Mouse (Mus musculus): ENCODE measurements around the gene Ugt2b5. TPM values are rescaled to one million over a fixed set of nuclear protein-coding genes. Genes with fewer than 3 reads are reported as not detected.
"Not testable (repeated sequence)": the region's sequence is repeated elsewhere in the genome, so short reads cannot be mapped to it uniquely, and the experiment has no call there.

Gene Ugt2b5
- polyA plus RNA-seq (2014; fragmentation: Nextera tagmentation; extraction: Ambion mirVana) = 7.8 and 9.5 TPM in 2 replicates

DNA sequence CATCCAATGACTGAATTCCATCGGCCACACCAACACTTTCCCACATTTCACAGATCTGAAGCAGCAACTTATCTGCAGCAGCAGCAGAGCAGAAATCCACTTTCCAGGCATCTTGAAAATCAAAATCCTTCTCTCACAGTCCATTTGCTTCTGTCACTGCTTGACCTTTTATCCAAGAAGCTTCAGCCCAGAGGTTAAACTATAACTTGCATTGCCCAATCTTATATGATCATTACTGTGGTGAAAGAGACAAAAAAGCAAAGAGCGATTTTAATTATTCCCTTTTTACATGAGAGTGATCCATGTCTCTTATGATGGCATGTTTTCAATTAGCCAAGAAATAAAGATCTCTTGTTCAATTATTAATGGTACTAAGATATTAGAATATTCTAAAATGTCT, at the start of gene Ugt2b5:
Ugt2b5 (minus strand) TSS at position 123 of the 400 bp plus-strand sequence.
- ATAC-seq (replicated peaks; ENCODE audit: low FRiP score, low TSS enrichment, low read depth); H3K36me3 ChIP-seq (ENCODE audit: control insufficient read depth, insufficient read depth, low read length): not testable (repeated sequence)
- 91% methylated on average over 1 of the region's 2 CpGs for WGBS

DNA sequence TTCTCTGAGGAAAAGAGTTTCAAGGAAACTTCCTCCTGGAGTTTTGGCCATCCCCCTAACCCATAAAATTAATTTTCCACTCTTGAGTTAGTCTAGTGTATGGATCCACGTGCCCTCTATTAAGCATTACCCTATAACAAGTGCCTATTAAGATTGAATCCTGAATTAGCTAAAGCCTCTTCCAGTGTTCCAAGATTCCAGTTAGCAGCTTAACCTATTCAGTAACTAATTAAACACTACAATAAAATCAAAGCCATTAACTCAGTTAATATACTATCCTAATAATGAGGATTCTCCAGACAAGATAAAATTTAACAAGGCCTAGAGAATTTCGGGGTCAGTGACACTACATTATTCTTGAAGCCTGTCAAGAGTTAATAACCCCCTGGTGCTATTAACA, 35.7 kb upstream of the Ugt2b5 start:
- not testable (repeated sequence) for H3K27ac ChIP-seq (ENCODE audit: low read depth); H3K4me3 ChIP-seq (ENCODE audit: low read depth, low read length); H3K9me3 ChIP-seq (ENCODE audit: control insufficient read depth, low read length); H3K27me3 ChIP-seq (replicated peaks; ENCODE audit: control insufficient read depth, insufficient read depth, low read length); H3K9ac ChIP-seq (ENCODE audit: low read length); ATAC-seq (replicated peaks; ENCODE audit: low FRiP score, low TSS enrichment, low read depth); H3K4me1 ChIP-seq (replicated peaks; ENCODE audit: control insufficient read depth, insufficient read depth, low read length); DNase-seq (ENCODE audit: low spot score); H3K36me3 ChIP-seq (ENCODE audit: control insufficient read depth, insufficient read depth, low read length); H3K4me2 ChIP-seq (ENCODE audit: low read length)
- WGBS = 66% methylated on average over 2 of the region's 2 CpGs

More for the DNA sequence above, at the start of gene Ugt2b5:
- not testable (repeated sequence) for H3K4me1 ChIP-seq (replicated peaks; ENCODE audit: control insufficient read depth, insufficient read depth, low read length); H3K27ac ChIP-seq (ENCODE audit: low read depth); H3K27me3 ChIP-seq (replicated peaks; ENCODE audit: control insufficient read depth, insufficient read depth, low read length); H3K9me3 ChIP-seq (ENCODE audit: control insufficient read depth, low read length); H3K4me2 ChIP-seq (ENCODE audit: low read length); H3K9ac ChIP-seq (ENCODE audit: low read length); H3K4me3 ChIP-seq (ENCODE audit: low read depth, low read length); DNase-seq (ENCODE audit: low spot score)

- DNase-seq (ENCODE audit: low spot score) = no peak
These were observed 34.6 kb upstream of the Ugt2b5 start for GRCm38 (mm10) chr5:87174671-87175070.

DNA sequence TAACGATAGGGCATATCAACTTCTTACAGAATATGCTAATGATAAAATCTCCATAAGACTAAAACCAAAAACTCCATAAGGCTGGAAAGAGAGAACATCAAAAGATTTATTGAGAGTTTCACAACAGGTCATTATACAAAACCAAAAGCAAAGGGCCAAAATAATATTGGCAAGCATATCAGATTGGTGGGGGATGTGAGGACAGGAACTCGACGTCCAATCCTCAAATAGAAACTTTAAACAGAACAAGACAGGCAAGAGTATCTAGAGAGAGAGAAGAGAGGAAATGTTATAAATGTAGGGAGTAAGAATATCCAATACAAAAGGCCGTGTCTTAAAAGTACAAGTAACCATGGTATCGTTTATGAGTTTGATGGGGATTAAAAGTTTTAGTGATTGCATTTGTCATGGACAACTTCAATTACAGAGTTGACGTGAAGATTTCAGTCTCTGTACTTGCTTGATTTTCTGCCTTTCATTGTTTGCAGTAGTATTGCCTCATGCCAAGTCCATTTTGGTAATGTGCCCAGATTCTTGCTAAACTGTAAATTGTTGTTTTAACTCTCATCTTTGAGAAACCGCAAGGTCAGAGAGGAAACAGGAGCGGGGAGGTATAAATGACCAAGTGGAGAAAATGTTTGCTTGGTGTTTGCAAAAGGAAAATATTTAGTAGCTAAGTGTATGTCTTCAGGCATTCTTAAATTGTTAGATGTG, 7.8 kb upstream of the Ugt2b5 start:
- Histone ChIP-seq H3K36me3 (ENCODE audit: control insufficient read depth, insufficient read depth, low read length) (no peaks in the 10 kb centered on the region), H3K9me3 (ENCODE audit: control insufficient read depth, low read length) (no peaks in the 10 kb centered on the region), H3K4me1 (replicated peaks; ENCODE audit: control insufficient read depth, insufficient read depth, low read length) (no peaks in the 10 kb centered on the region), H3K9ac (ENCODE audit: low read length) (no peak overlapping the region), H3K27me3 (replicated peaks; ENCODE audit: control insufficient read depth, insufficient read depth, low read length) (no peaks in the 10 kb centered on the region), H3K4me2 (ENCODE audit: low read length) (no peak overlapping the region), H3K27ac (ENCODE audit: low read depth) (no peak overlapping the region), H3K4me3 (ENCODE audit: low read depth, low read length) (no peak overlapping the region)
- ATAC-seq (replicated peaks; ENCODE audit: low FRiP score, low TSS enrichment, low read depth) (no peak), DNase-seq (ENCODE audit: low spot score) (no peak)
- 74% methylated on average over 8 of the region's 8 CpGs for WGBS

More at GRCm38 (mm10) chr5:87174671-87175070, 34.6 kb upstream of the Ugt2b5 start:
- no peak overlapping the region for H3K27ac ChIP-seq (ENCODE audit: low read depth)
- no peak overlapping the region for H3K4me2 ChIP-seq (ENCODE audit: low read length)
- no peak for ATAC-seq (replicated peaks; ENCODE audit: low FRiP score, low TSS enrichment, low read depth)
- H3K36me3 ChIP-seq (ENCODE audit: control insufficient read depth, insufficient read depth, low read length) = no peaks in the 10 kb centered on the region
- H3K4me3 ChIP-seq (ENCODE audit: low read depth, low read length) = no peak overlapping the region
- H3K27me3 ChIP-seq (replicated peaks; ENCODE audit: control insufficient read depth, insufficient read depth, low read length) = no peaks in the 10 kb centered on the region
- H3K9ac ChIP-seq (ENCODE audit: low read length) = no peak overlapping the region
- H3K4me1 ChIP-seq (replicated peaks; ENCODE audit: control insufficient read depth, insufficient read depth, low read length) = no peaks in the 10 kb centered on the region
- 88% methylated on average over 2 of the region's 2 CpGs for WGBS
- H3K9me3 ChIP-seq (ENCODE audit: control insufficient read depth, low read length) = no peaks in the 10 kb centered on the region

- Histone ChIP-seq H3K36me3 (ENCODE audit: control insufficient read depth, insufficient read depth, low read length) (no peaks in the 10 kb centered on the region), H3K27ac (ENCODE audit: low read depth) (no peak overlapping the region), H3K9me3 (ENCODE audit: control insufficient read depth, low read length) (no peaks in the 10 kb centered on the region), H3K4me2 (ENCODE audit: low read length) (no peak overlapping the region), H3K27me3 (replicated peaks; ENCODE audit: control insufficient read depth, insufficient read depth, low read length) (no peaks in the 10 kb centered on the region), H3K4me3 (ENCODE audit: low read depth, low read length) (no peak overlapping the region), H3K9ac (ENCODE audit: low read length) (no peak overlapping the region), H3K4me1 (replicated peaks; ENCODE audit: control insufficient read depth, insufficient read depth, low read length) (no peaks in the 10 kb centered on the region)
- 34% methylated on average over 3 of the region's 3 CpGs for WGBS
- ATAC-seq (replicated peaks; ENCODE audit: low FRiP score, low TSS enrichment, low read depth) = peak; percentile 66; the same call in 1 of the 2 replicates
- peak; percentile 67 for DNase-seq (ENCODE audit: low spot score)
These were observed 2.8 kb upstream of the Ugt2b5 start for GRCm38 (mm10) chr5:87142865-87143456.

DNA sequence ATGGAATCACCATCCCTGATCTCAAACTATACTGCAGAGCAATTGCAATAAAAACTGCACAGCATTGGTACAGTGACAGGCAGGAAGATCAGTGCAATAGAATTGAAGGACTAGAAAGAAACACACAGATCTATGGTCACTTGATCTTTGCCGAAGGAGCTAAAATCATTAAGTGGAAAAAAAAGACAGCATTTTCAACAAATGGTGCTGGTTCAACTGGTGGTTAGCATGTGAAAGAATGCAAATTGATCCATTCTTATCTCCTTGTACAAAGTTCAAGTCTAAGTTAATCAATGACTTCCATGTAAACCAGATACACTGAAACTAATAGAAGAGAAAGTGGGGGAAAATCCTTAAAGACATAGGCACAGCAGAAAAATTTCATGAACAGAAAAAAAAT, 36.4 kb downstream of the Ugt2b5 start:
- not testable (repeated sequence) for H3K4me1 ChIP-seq (replicated peaks; ENCODE audit: control insufficient read depth, insufficient read depth, low read length); H3K36me3 ChIP-seq (ENCODE audit: control insufficient read depth, insufficient read depth, low read length); H3K4me2 ChIP-seq (ENCODE audit: low read length); H3K4me3 ChIP-seq (ENCODE audit: low read depth, low read length); H3K27me3 ChIP-seq (replicated peaks; ENCODE audit: control insufficient read depth, insufficient read depth, low read length); DNase-seq (ENCODE audit: low spot score); ATAC-seq (replicated peaks; ENCODE audit: low FRiP score, low TSS enrichment, low read depth); H3K9ac ChIP-seq (ENCODE audit: low read length); H3K9me3 ChIP-seq (ENCODE audit: control insufficient read depth, low read length); H3K27ac ChIP-seq (ENCODE audit: low read depth)
- WGBS = 69% methylated on average over 1 of the region's 1 CpGs

DNA sequence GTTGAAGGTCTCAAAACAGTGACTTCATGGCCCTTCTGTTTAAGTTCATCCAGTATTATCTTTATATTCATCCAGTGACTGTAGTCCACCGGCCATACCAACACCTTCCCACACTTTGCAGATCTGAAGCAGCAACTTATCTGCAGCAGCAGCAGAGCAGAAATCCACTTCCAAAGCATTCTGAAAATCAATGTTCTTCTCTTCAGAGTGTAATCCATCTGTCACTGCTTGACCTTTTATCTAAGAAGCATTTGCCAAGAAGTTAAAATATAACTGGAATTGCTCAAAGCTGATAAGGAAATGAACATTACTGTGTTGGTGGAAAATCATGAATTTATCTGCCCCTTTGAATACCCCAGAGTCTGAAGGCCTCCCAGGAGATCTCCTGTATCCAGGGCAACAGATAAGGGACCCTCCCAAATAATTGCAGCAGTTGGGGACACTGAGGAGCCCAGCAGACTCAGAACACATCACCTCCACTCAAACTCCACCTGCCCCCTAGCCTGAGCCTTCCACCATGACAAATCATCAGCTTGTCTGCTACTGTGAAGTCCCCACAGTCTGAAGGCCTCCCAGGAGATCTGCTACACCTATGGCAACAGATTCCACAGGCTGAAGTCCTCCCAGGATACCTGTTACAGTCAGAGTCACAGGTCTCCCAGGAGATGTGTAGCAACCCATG, 47.6 kb downstream of the Ugt2b5 start, which contains the start of gene Ugt2b36:
Ugt2b36 (minus strand) TSS at position 210 of the 682 bp plus-strand sequence.
- Histone ChIP-seq H3K9me3 (ENCODE audit: control insufficient read depth, low read length) (no peaks in the 10 kb centered on the region), H3K9ac (ENCODE audit: low read length) (no peak within 1 kb of the TSS), H3K36me3 (ENCODE audit: control insufficient read depth, insufficient read depth, low read length) (no peaks in the 10 kb centered on the region), H3K4me2 (ENCODE audit: low read length) (no peak within 1 kb of the TSS), H3K27ac (ENCODE audit: low read depth) (0 out of 2 replicates have a peak within 1 kb of the TSS, but pooled peaks have one; percentile 22), H3K4me3 (ENCODE audit: low read depth, low read length) (no peak within 1 kb of the TSS), H3K27me3 (replicated peaks; ENCODE audit: control insufficient read depth, insufficient read depth, low read length) (no peaks in the 10 kb centered on the region), H3K4me1 (replicated peaks; ENCODE audit: control insufficient read depth, insufficient read depth, low read length) (no peaks in the 10 kb centered on the region)
- peak; percentile 95 for ATAC-seq (replicated peaks; ENCODE audit: low FRiP score, low TSS enrichment, low read depth)
- DNase-seq (ENCODE audit: low spot score) = peak; percentile 61
- WGBS = 43% methylated on average over 1 of the region's 1 CpGs

DNA sequence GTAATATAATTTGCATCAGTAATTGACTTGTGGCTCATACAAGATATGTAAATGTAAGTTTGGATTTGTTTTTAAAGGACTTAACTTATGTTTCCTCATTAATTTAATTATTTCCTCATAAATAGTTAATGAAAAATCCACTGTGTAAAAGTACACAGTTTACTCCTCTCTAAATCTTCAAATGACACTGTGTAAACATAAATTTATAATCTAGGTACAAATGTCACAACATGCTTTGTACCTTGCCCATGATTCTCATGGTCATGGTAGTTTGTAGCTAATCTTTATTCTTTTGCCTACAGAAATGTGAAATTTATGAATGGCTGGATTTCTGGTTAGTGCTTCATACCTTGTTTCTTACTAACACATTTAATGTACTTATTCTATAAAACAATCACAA, 49.0 kb downstream of the Ugt2b5 start:
- Histone ChIP-seq H3K4me3 (ENCODE audit: low read depth, low read length) (no peak overlapping the region), H3K27ac (ENCODE audit: low read depth) (no peak overlapping the region), H3K4me1 (replicated peaks; ENCODE audit: control insufficient read depth, insufficient read depth, low read length) (no peaks in the 10 kb centered on the region), H3K4me2 (ENCODE audit: low read length) (no peak overlapping the region), H3K36me3 (ENCODE audit: control insufficient read depth, insufficient read depth, low read length) (no peaks in the 10 kb centered on the region), H3K27me3 (replicated peaks; ENCODE audit: control insufficient read depth, insufficient read depth, low read length) (no peaks in the 10 kb centered on the region), H3K9ac (ENCODE audit: low read length) (no peak overlapping the region), H3K9me3 (ENCODE audit: control insufficient read depth, low read length) (no peaks in the 10 kb centered on the region)
- DNase-seq (ENCODE audit: low spot score) = no peak
- ATAC-seq (replicated peaks; ENCODE audit: low FRiP score, low TSS enrichment, low read depth) = no peak
